Mouse (Mus musculus) heart, postnatal 14 days (tissue): ENCODE data around the gene Cmtm1. TPM values are rescaled to one million over a fixed set of nuclear protein-coding genes. Genes with fewer than 3 reads are reported as not detected.

Experiments
- DNase-seq, 2 experiments: peaks; one replicate each; pipeline ENCODE4 v3.0.0; 2021 to 2022
- intact Hi-C: fragments of 180-260 bp; cut with DNase I; formaldehyde crosslinking; loops from one replicate; pipeline ENCODE4 v1.15.1; 2025
- total RNA-seq, 2 experiments: library from RNA; stranded (reverse); gene quantifications; 2 replicates each; pipeline ENCODE4 v1.2.3; 2021

Gene Cmtm1
- total RNA-seq, 2 experiments from 2014 or later: not detected

DNA sequence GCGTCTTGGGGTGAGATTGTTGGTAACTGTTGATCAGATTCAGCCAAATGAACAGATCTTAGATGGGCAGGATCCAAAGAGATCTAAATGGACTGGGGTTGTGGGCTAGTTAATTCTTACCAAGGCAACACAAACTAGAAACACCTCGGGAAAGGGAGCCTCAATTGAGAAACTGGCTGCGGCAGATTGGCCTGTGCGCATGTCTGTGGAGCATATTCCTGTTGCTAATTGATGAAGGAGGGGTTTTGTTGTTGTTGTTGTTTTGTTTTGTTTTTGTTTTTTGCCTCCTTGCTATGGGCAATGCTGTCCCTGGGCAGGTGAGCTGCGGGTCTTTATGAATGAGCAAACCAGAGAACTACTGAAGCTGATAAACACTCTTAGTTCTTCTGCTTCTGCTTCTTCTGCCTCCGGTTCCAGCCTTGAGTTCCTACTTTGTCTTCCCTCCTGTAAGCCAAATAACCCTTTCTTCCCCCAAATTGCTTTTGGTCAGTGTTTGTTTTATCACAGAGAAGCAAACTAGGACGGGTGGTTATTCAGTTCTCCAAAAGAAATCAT is 60.4 kb downstream of the Cmtm1 start:
- no peak for DNase-seq
- intact Hi-C loops: no loop called here

GRCm38 (mm10) chr8:104248276-104248675 is 61.7 kb downstream of the Cmtm1 start, which contains the start of gene Tk2:
Gene Tk2, minus strand, starts transcription at chr8:104248558.
- intact Hi-C loops: no loop called here
- peak; percentile 78 to 80 for DNase-seq

DNA sequence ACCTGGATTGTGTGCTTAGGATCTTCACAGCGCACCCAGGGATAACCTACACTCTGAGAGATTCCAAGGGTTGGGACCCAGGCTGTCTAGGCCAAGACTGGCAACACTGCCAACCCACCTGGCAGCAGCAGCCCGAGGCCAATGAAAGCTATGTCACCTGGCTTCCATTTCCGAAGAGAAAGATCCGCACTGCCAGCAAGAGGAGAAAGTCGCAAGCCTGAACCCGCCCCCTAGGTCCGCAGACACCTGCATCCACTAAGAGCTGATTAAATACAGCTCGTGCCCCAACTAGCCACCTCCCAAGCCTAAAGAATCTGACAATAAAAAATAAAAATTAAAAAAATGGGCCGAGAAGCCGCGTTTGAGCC is 62.1 kb downstream of the Cmtm1 start:
- intact Hi-C loops: no loop called here
- DNase-seq: no peak

- intact Hi-C loops: no loop called here
- peak; percentile 21 to 27 for DNase-seq
Observed at GRCm38 (mm10) chr8:104247054-104247907, 62.7 kb downstream of the Cmtm1 start.

DNA sequence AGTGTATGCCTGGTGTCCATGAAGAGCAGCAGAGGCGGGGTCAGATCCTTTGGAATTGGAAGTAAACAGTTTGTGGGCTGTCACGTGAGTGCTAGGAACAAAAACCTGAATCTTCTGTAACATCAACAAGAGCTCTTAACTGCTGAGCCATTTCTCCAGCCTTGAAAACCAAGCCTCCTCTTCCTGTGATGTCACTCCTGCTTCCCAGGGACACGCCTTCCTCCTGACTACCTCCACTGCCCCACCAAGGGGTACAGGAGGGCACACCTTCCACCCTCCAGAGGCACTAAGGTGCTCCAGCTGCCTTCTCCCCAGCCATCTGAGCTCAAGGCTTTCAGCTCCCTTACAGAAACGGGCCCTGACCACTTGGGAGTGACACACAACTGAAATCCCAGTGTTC is 63.3 kb downstream of the Cmtm1 start:
- no peak for DNase-seq
- intact Hi-C loops: no loop called here

Other genes starting within 250 kb of the Cmtm1 start
- 100 to 1,000 TPM; 234 to 242 TPM for gene Cdh5, start 208.5 kb downstream of the Cmtm1 start, total RNA-seq
- gene Bean1, start 139.7 kb downstream of the Cmtm1 start, total RNA-seq: 1 to 10 TPM; 1.1 to 2.0 TPM
- gene Tk2, start 61.6 kb downstream of the Cmtm1 start, total RNA-seq: 1 to 10 TPM; 6.3 to 7.8 TPM
- gene Cklf, start 59.3 kb downstream of the Cmtm1 start, total RNA-seq: 1 to 10 TPM; 5.4 to 7.5 TPM
- not detected for gene Cmtm2a, start 17.0 kb downstream of the Cmtm1 start, total RNA-seq
- gene Gm45711, start 64 bp downstream of the Cmtm1 start, total RNA-seq: not detected
- not detected for gene Gm11020, start 11.4 kb upstream of the Cmtm1 start, total RNA-seq
- gene Cmtm2b, start 12.1 kb upstream of the Cmtm1 start, total RNA-seq: not detected
- gene Cmtm3, start 29.3 kb upstream of the Cmtm1 start, total RNA-seq: 10 to 100 TPM; 31.4 to 31.5 TPM
- gene Cmtm4, start 85.7 kb upstream of the Cmtm1 start, total RNA-seq: 10 to 100 TPM; 12.1 to 13.6 TPM
- gene Dync1li2, start 132.9 kb upstream of the Cmtm1 start, total RNA-seq: 100 to 1,000 TPM; 101 to 110 TPM
- gene Terb1, start 199.8 kb upstream of the Cmtm1 start, total RNA-seq: not detected
- 10 to 100 TPM; 28.3 to 30.0 TPM for gene Nae1, start 224.5 kb upstream of the Cmtm1 start, total RNA-seq
- gene Car7, start 224.5 kb upstream of the Cmtm1 start, total RNA-seq: 1 to 10 TPM; 4.8 to 4.9 TPM